Mouse (Mus musculus) adrenal gland, postnatal 4 days (tissue): ENCODE results near the gene Txndc16. TPM values are rescaled to one million over a fixed set of nuclear protein-coding genes. Genes with fewer than 3 reads are reported as not detected.

Experiments
- DNase-seq, 2 experiments: peaks; one replicate each; pipeline ENCODE4 v3.0.0; 2021 to 2022; ENCODE audit warnings: low spot score in 2 of 2, mixed read lengths in 2 of 2
- total RNA-seq, 2 experiments: library from RNA; stranded (reverse); gene quantifications; 2 replicates each; pipeline ENCODE4 v1.2.3; 2021

Txndc16 gene
- total RNA-seq, 2 experiments from 2014 or later: 32.7 to 36.7 TPM

- DNase-seq: no peak
These were observed 64.5 kb downstream of the Txndc16 start for GRCm38 (mm10) chr14:45155511-45156173.

GRCm38 (mm10) chr14:45153258-45153657 lies 66.9 kb downstream of the Txndc16 start:
- no peak for DNase-seq

- no peak for DNase-seq
These were observed 77.6 kb downstream of the Txndc16 start for GRCm38 (mm10) chr14:45142511-45142910.

GRCm38 (mm10) chr14:45140344-45141080 lies 79.6 kb downstream of the Txndc16 start:
- DNase-seq: no peak

- no peak for DNase-seq
These were observed 84.2 kb downstream of the Txndc16 start for GRCm38 (mm10) chr14:45135961-45136360.

- no peak for DNase-seq
These were observed 84.6 kb downstream of the Txndc16 start for GRCm38 (mm10) chr14:45135560-45135959.

GRCm38 (mm10) chr14:45118359-45118758 lies 101.8 kb downstream of the Txndc16 start:
- DNase-seq: no peak

GRCm38 (mm10) chr14:45102201-45102600 lies 117.9 kb downstream of the Txndc16 start:
- no peak for DNase-seq

- no peak for DNase-seq
These were observed 127.8 kb downstream of the Txndc16 start for GRCm38 (mm10) chr14:45092327-45092726.

GRCm38 (mm10) chr14:45090011-45090410 lies 130.1 kb downstream of the Txndc16 start:
- no peak for DNase-seq

- no peak for DNase-seq
These were observed 134.3 kb downstream of the Txndc16 start for GRCm38 (mm10) chr14:45085651-45086425.

- no peak for DNase-seq
These were observed 135.4 kb downstream of the Txndc16 start for GRCm38 (mm10) chr14:45084656-45085280.

- DNase-seq: no peak
These were observed 136.6 kb downstream of the Txndc16 start for GRCm38 (mm10) chr14:45083540-45083939.

Other genes starting within 250 kb of the Txndc16 start
- 1 to 10 TPM in 1 of 2 experiments, under 1 TPM in 1; 0.78 to 1.0 TPM for gene Ptger2, start 232.1 kb downstream of the Txndc16 start, total RNA-seq
- 1 to 10 TPM; 2.9 to 3.2 TPM for gene Gpr137c, start 611 bp downstream of the Txndc16 start, total RNA-seq
- 10 to 100 TPM; 34.5 to 38.5 TPM for gene Ero1l, start 98.4 kb upstream of the Txndc16 start, total RNA-seq
- gene Psmc6, start 109.5 kb upstream of the Txndc16 start, total RNA-seq: 100 to 1,000 TPM; 125 to 127 TPM
- 10 to 100 TPM; 38.0 to 43.9 TPM for gene Styx, start 130.8 kb upstream of the Txndc16 start, total RNA-seq
- gene Gnpnat1, start 184.6 kb upstream of the Txndc16 start, total RNA-seq: 10 to 100 TPM; 30.7 to 31.5 TPM